In the genomic region with DNA sequence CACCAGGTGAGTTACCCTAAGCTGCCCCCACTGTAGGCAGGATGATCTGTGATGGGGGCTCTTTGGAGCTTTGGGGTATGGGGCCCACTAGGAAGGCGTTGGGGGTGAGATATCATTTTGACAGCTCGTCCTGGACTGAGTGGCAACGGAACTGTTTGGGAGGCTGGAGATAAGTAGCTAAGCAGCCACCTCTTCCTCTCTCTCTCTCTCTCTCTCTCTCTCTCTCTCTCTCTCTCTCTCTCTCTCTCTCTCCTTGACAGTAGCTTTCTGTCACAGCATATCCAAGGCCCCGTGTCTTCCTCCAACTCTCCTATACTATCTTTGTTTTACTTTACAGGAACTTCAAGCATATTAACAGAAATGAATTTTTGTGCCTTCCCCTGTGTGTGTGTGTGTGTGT, we compare ENCODE assay signal across 27 mouse cellular contexts. TPM values are rescaled to one million over a fixed set of nuclear protein-coding genes. Genes with fewer than 3 reads are reported as not detected.
DNase-seq lines count a peak whose midpoint lies in the region; ATAC-seq and TF ChIP-seq lines count a peak whose summit lies in the region.
"Had no signal": no experiment of that assay in that cellular context is flagged by ENCODE, and none has a peak within 500 bp of the region (broad histone marks: within the 10 kb centered on the region; RNA-seq: fewer than 3 reads in every experiment).

No protein-coding gene starts in this region.

- peak; percentile 95 to 97 for TF ChIP-seq EP300 in MEL (IDR thresholded peaks at IDR 0.05; ENCODE audit: low read depth in 1 of 2, low read length in 2 of 2)
- TF ChIP-seq EP300 in liver, embryonic 14.5 days (IDR thresholded peaks at IDR 0.05; ENCODE audit: low read depth), result peak; percentile 35

- no peaks in the 10 kb centered on the region for H3K9me3 ChIP-seq in MEL (replicated peaks; ENCODE audit: insufficient read depth, low read length)
- no peaks in the 10 kb centered on the region for H3K9me3 ChIP-seq in liver, embryonic 14.5 days (ENCODE audit: control insufficient read depth, low read length)
- H3K9me3 ChIP-seq in intestine, embryonic 16.5 days (ENCODE audit: control insufficient read depth, low read length), result no peaks in the 10 kb centered on the region
- H3K9me3 ChIP-seq: forebrain, embryonic 10.5 days; forebrain, embryonic 15.5 days; heart, embryonic 13.5 days; neural tube, embryonic 15.5 days had no signal

- no peaks in the 10 kb centered on the region for H3K27me3 ChIP-seq in MEL (ENCODE audit: control insufficient read depth in 1 of 2, insufficient read depth in 2 of 2, low read length in 2 of 2)
- no peaks in the 10 kb centered on the region for H3K27me3 ChIP-seq in liver, embryonic 14.5 days (ENCODE audit: control insufficient read depth, insufficient read depth, low read length)
- H3K27me3 ChIP-seq in intestine, embryonic 16.5 days (replicated peaks; ENCODE audit: control insufficient read depth, insufficient read depth, low read length), result no peaks in the 10 kb centered on the region
- H3K27me3 ChIP-seq: forebrain, embryonic 15.5 days; heart, embryonic 13.5 days; neural tube, embryonic 15.5 days had no signal

- no peak for TF ChIP-seq RAD21 in MEL (IDR thresholded peaks at IDR 0.05; ENCODE audit: low read depth, low read length)

- H3K4me3 ChIP-seq in MEL (ENCODE audit: control insufficient read depth in 1 of 2, insufficient read depth in 1 of 2, low read depth in 2 of 2, low read length in 2 of 2), result no peak overlapping the region
- 0 out of 4 replicates have a peak overlapping the region, but pooled peaks of 1 of the 2 experiments have one; percentile 2 for H3K4me3 ChIP-seq in liver, embryonic 14.5 days (ENCODE audit: insufficient read depth in 1 of 2, low read depth in 2 of 2, low read length in 2 of 2)
- no peak overlapping the region for H3K4me3 ChIP-seq in intestine, embryonic 16.5 days (ENCODE audit: low read length)
- H3K4me3 ChIP-seq: forebrain, embryonic 10.5 days; forebrain, embryonic 15.5 days; heart, embryonic 13.5 days; neural tube, embryonic 15.5 days had no signal

- peak overlapping the region; percentile 90 for H3K27ac ChIP-seq in MEL (ENCODE audit: control insufficient read depth, low read depth, low read length)
- no peak overlapping the region for H3K27ac ChIP-seq in liver, embryonic 14.5 days
- H3K27ac ChIP-seq in intestine, embryonic 16.5 days (ENCODE audit: low read length), result no peak overlapping the region
- H3K27ac ChIP-seq: forebrain, embryonic 10.5 days; forebrain, embryonic 15.5 days; heart, embryonic 13.5 days; hindbrain, embryonic 14.5 days; neural tube, embryonic 15.5 days had no signal

- peak; percentile 46 for ATAC-seq in common myeloid progenitor, adult 5-6 weeks (replicated peaks; ENCODE audit: low read depth, poor library complexity, severe bottlenecking)
- peak; percentile 79 for ATAC-seq in liver, embryonic 14.5 days (ENCODE audit: insufficient read depth)
- peak; percentile 31 for ATAC-seq in megakaryocyte-erythroid progenitor cell, adult 5-6 weeks (replicated peaks; ENCODE audit: low FRiP score, low TSS enrichment, poor library complexity, severe bottlenecking)
- no peak for ATAC-seq in intestine, embryonic 16.5 days
- ATAC-seq: forebrain, embryonic 15.5 days had no signal

- 9% methylated on average over 4 of the region's 4 CpGs for WGBS in liver, embryonic 14.5 days (ENCODE audit: insufficient replicate concordance)
- WGBS in intestine, embryonic 16.5 days, result 65% methylated on average over 4 of the region's 4 CpGs

- 0 out of 4 replicates have a peak, but pooled peaks of 1 of the 2 experiments have one; percentile 23 for TF ChIP-seq POLR2A in MEL (IDR thresholded peaks at IDR 0.05; ENCODE audit: control insufficient read depth in 1 of 2, insufficient read depth in 1 of 2, low read depth in 1 of 2, low read length in 2 of 2, poor library complexity in 1 of 2)

- no peak for TF ChIP-seq CTCF in MEL (IDR thresholded peaks at IDR 0.05 in 2 of 3, conservative IDR thresholded peaks at IDR 0.05 in 1 of 3; ENCODE audit: control insufficient read depth in 1 of 3, insufficient read depth in 1 of 3, low read depth in 2 of 3, low read length in 3 of 3, poor library complexity in 1 of 3, severe bottlenecking in 1 of 3)
- TF ChIP-seq CTCF in liver, embryonic 14.5 days (IDR thresholded peaks at IDR 0.05; ENCODE audit: low read depth), result no peak

- H3K4me1 ChIP-seq in MEL (ENCODE audit: control insufficient read depth in 1 of 2, insufficient read depth in 2 of 2, low read length in 2 of 2), result peaks cover 20 to 57% of the 10 kb centered on the region in 2 experiments
- peaks cover 7 to 29% of the 10 kb centered on the region in 2 experiments for H3K4me1 ChIP-seq in liver, embryonic 14.5 days (replicated peaks; ENCODE audit: control insufficient read depth in 2 of 2, insufficient read depth in 2 of 2, low read length in 1 of 2)
- H3K4me1 ChIP-seq in intestine, embryonic 16.5 days (ENCODE audit: control insufficient read depth, insufficient read depth, low read length), result no peaks in the 10 kb centered on the region

- peak; percentile 78 for DNase-seq in MEL (ENCODE audit: low read depth, low spot score)
- peak in 1 of 3 experiments; percentile 26 for DNase-seq in liver, embryonic 14.5 days (ENCODE audit: low read depth in 3 of 3, low spot score in 3 of 3)
- DNase-seq in layer of hippocampus, adult 11-12 months (ENCODE audit: low spot score), result no peak
- DNase-seq in ovary, adult 18-20 months (ENCODE audit: low spot score), result no peak
- DNase-seq: adrenal gland, postnatal 25 days; cerebellum, adult 18-20 months; cerebellum, postnatal 14 days; gastrocnemius, postnatal 10 days; heart, postnatal 10 days; kidney, adult 11 months; kidney, postnatal 36 days; left cerebral cortex, postnatal 4 days; lung, embryonic 14.5 days; midbrain, embryonic 14.5 days; right cerebral cortex, postnatal 25 days; thymus, postnatal 25 days had no signal

- peak overlapping the region; percentile 30 for H3K9ac ChIP-seq in MEL (ENCODE audit: control insufficient read depth, low read depth, low read length, poor library complexity, severe bottlenecking)
- peak overlapping the region; percentile 23 for H3K9ac ChIP-seq in liver, embryonic 14.5 days (replicated peaks)
- H3K9ac ChIP-seq in intestine, embryonic 16.5 days (ENCODE audit: low read depth, low read length), result no peak overlapping the region
- H3K9ac ChIP-seq: forebrain, embryonic 15.5 days; heart, embryonic 13.5 days; hindbrain, embryonic 14.5 days; lung, embryonic 14.5 days; neural tube, embryonic 15.5 days had no signal

- H3K36me3 ChIP-seq in MEL (ENCODE audit: control insufficient read depth in 1 of 2, insufficient read depth in 2 of 2, low read length in 2 of 2), result peaks cover 0 to 36% of the 10 kb centered on the region in 2 experiments; a peak in 2 of 4 replicates
- H3K36me3 ChIP-seq in liver, embryonic 14.5 days (replicated peaks; ENCODE audit: control insufficient read depth, insufficient read depth, low read depth), result no peaks in the 10 kb centered on the region
- no peaks in the 10 kb centered on the region for H3K36me3 ChIP-seq in intestine, embryonic 16.5 days (ENCODE audit: control insufficient read depth, insufficient read depth, low read length)
- H3K36me3 ChIP-seq: forebrain, embryonic 10.5 days; forebrain, embryonic 15.5 days; heart, embryonic 13.5 days; neural tube, embryonic 15.5 days had no signal

- H3K79me2 ChIP-seq in MEL (ENCODE audit: control insufficient read depth, insufficient read depth, low read length, poor library complexity), result no peaks in the 10 kb centered on the region

- peak overlapping the region; percentile 23 for H3K4me2 ChIP-seq in liver, embryonic 14.5 days (ENCODE audit: low read depth)
- H3K4me2 ChIP-seq in intestine, embryonic 16.5 days (ENCODE audit: low read depth, low read length), result no peak overlapping the region
- H3K4me2 ChIP-seq: forebrain, embryonic 15.5 days; heart, embryonic 13.5 days; hindbrain, embryonic 14.5 days; lung, embryonic 14.5 days; neural tube, embryonic 15.5 days had no signal

RNA-seq across cellular contexts. Expression of a gene that starts 0.7 kb away (rescaled TPM):
- 0.69 and 0.96 TPM in 2 replicates for total RNA-seq in MEL (2012; rRNA removed)
- polyA plus RNA-seq in MEL (2012; ENCODE audit: insufficient read depth in 1 of 2, insufficient read length in 2 of 2, low read depth in 1 of 2, low replicate concordance in 2 of 2, missing spikeins in 1 of 2), result 1 to 10 TPM in 1 of 2 experiments, not detected in 1; 1.7 TPM
- total RNA-seq in common myeloid progenitor, adult 5-6 weeks (2017), result 14.1 and 21.0 TPM in 2 replicates
- 16.2 and 16.4 TPM in 2 replicates for polyA plus RNA-seq in liver, embryonic 14.5 days (2012; rRNA removed)
- polyA plus RNA-seq in liver, embryonic 14.5 days (2014; fragmentation: Nextera tagmentation; extraction: Ambion mirVana), result 13.9 and 20.3 TPM in 2 replicates
- total RNA-seq in megakaryocyte-erythroid progenitor cell, adult 5-6 weeks (2014; fragmentation: Nextera tagmentation), result 1.0 and 1.7 TPM in 2 replicates
- 5.2 and 12.9 TPM in 2 replicates for total RNA-seq in megakaryocyte-erythroid progenitor cell, adult 5-6 weeks (2017)
- 0.44 and 0.98 TPM in 2 replicates for polyA plus RNA-seq in intestine, embryonic 16.5 days (2015; fragmentation: Nextera tagmentation; extraction: Ambion mirVana)
- total RNA-seq: adrenal gland, postnatal 25 days; gastrocnemius, postnatal 10 days; layer of hippocampus, postnatal 25 days; left cerebral cortex, postnatal 4 days had no signal

RNA-seq across cellular contexts. Expression of a gene that starts 14.3 kb away (rescaled TPM):
- total RNA-seq in MEL (2012; rRNA removed), result 0.04 and 0.26 TPM in 2 replicates
- under 1 TPM in 1 of 2 experiments, not detected in 1; 0.26 TPM for polyA plus RNA-seq in MEL (2012; ENCODE audit: insufficient read depth in 1 of 2, insufficient read length in 2 of 2, low read depth in 1 of 2, low replicate concordance in 2 of 2, missing spikeins in 1 of 2)
- total RNA-seq in common myeloid progenitor, adult 5-6 weeks (2017), result not detected in 2 replicates
- polyA plus RNA-seq in liver, embryonic 14.5 days (2012; rRNA removed), result 3.5 and 6.4 TPM in 2 replicates
- polyA plus RNA-seq in liver, embryonic 14.5 days (2014; fragmentation: Nextera tagmentation; extraction: Ambion mirVana), result 2.9 and 3.1 TPM in 2 replicates
- total RNA-seq in megakaryocyte-erythroid progenitor cell, adult 5-6 weeks (2014; fragmentation: Nextera tagmentation), result not detected in 2 replicates
- total RNA-seq in megakaryocyte-erythroid progenitor cell, adult 5-6 weeks (2017), result 0.19 TPM in 1 of 2 replicates, not detected in the other
- polyA plus RNA-seq in intestine, embryonic 16.5 days (2015; fragmentation: Nextera tagmentation; extraction: Ambion mirVana), result 4.4 and 5.1 TPM in 2 replicates
- total RNA-seq: hematopoietic stem cell, adult 5-6 weeks had no signal

RNA-seq across cellular contexts. Expression of a gene that starts 44.5 kb away (rescaled TPM):
- 0.13 and 0.19 TPM in 2 replicates for total RNA-seq in MEL (2012; rRNA removed)
- under 1 TPM in 1 of 2 experiments, not detected in 1; 0.68 TPM for polyA plus RNA-seq in MEL (2012; ENCODE audit: insufficient read depth in 1 of 2, insufficient read length in 2 of 2, low read depth in 1 of 2, low replicate concordance in 2 of 2, missing spikeins in 1 of 2)
- 0.34 and 0.91 TPM in 2 replicates for total RNA-seq in common myeloid progenitor, adult 5-6 weeks (2017)
- 1.8 and 2.4 TPM in 2 replicates for polyA plus RNA-seq in liver, embryonic 14.5 days (2012; rRNA removed)
- polyA plus RNA-seq in liver, embryonic 14.5 days (2014; fragmentation: Nextera tagmentation; extraction: Ambion mirVana), result 1.9 and 2.6 TPM in 2 replicates
- 0.12 TPM in 1 of 2 replicates, not detected in the other for total RNA-seq in megakaryocyte-erythroid progenitor cell, adult 5-6 weeks (2014; fragmentation: Nextera tagmentation)
- total RNA-seq in megakaryocyte-erythroid progenitor cell, adult 5-6 weeks (2017), result 0.28 TPM in 1 of 2 replicates, not detected in the other
- 0.44 and 0.59 TPM in 2 replicates for polyA plus RNA-seq in intestine, embryonic 16.5 days (2015; fragmentation: Nextera tagmentation; extraction: Ambion mirVana)
- polyA plus RNA-seq: embryonic facial prominence, embryonic 11.5 days had no signal

RNA-seq across cellular contexts. Expression of a gene that starts 49.2 kb away (rescaled TPM):
- total RNA-seq in MEL (2012; rRNA removed), result 48.1 and 56.9 TPM in 2 replicates
- 10 to 100 TPM in 1 of 2 experiments, not detected in 1; 97.8 TPM for polyA plus RNA-seq in MEL (2012; ENCODE audit: insufficient read depth in 1 of 2, insufficient read length in 2 of 2, low read depth in 1 of 2, low replicate concordance in 2 of 2, missing spikeins in 1 of 2)
- total RNA-seq in common myeloid progenitor, adult 5-6 weeks (2017), result 77.6 and 92.6 TPM in 2 replicates
- polyA plus RNA-seq in liver, embryonic 14.5 days (2012; rRNA removed), result 31.6 and 32.7 TPM in 2 replicates
- polyA plus RNA-seq in liver, embryonic 14.5 days (2014; fragmentation: Nextera tagmentation; extraction: Ambion mirVana), result 6.9 and 8.2 TPM in 2 replicates
- total RNA-seq in megakaryocyte-erythroid progenitor cell, adult 5-6 weeks (2014; fragmentation: Nextera tagmentation), result 89.3 and 113 TPM in 2 replicates
- total RNA-seq in megakaryocyte-erythroid progenitor cell, adult 5-6 weeks (2017), result 32.8 and 55.7 TPM in 2 replicates
- polyA plus RNA-seq in intestine, embryonic 16.5 days (2015; fragmentation: Nextera tagmentation; extraction: Ambion mirVana), result 9.3 and 10.8 TPM in 2 replicates

RNA-seq across cellular contexts. Expression of a gene that starts 49.4 kb away (rescaled TPM):
- total RNA-seq in MEL (2012; rRNA removed), result 21.2 and 21.5 TPM in 2 replicates
- polyA plus RNA-seq in MEL (2012; ENCODE audit: insufficient read depth in 1 of 2, insufficient read length in 2 of 2, low read depth in 1 of 2, low replicate concordance in 2 of 2, missing spikeins in 1 of 2), result 10 to 100 TPM in 1 of 2 experiments, not detected in 1; 24.4 TPM
- total RNA-seq in common myeloid progenitor, adult 5-6 weeks (2017), result 58.8 and 59.1 TPM in 2 replicates
- 16.6 and 28.2 TPM in 2 replicates for polyA plus RNA-seq in liver, embryonic 14.5 days (2012; rRNA removed)
- 51.1 and 52.4 TPM in 2 replicates for polyA plus RNA-seq in liver, embryonic 14.5 days (2014; fragmentation: Nextera tagmentation; extraction: Ambion mirVana)
- 56.0 and 61.4 TPM in 2 replicates for total RNA-seq in megakaryocyte-erythroid progenitor cell, adult 5-6 weeks (2014; fragmentation: Nextera tagmentation)
- total RNA-seq in megakaryocyte-erythroid progenitor cell, adult 5-6 weeks (2017), result 76.9 and 90.2 TPM in 2 replicates
- polyA plus RNA-seq in intestine, embryonic 16.5 days (2015; fragmentation: Nextera tagmentation; extraction: Ambion mirVana), result 62.7 and 70.6 TPM in 2 replicates
